Mouse (Mus musculus) embryonic fibroblast, embryonic 13.5 days (primary cell): ENCODE measurements around the gene Aplp2. TPM values are rescaled to one million over a fixed set of nuclear protein-coding genes. Genes with fewer than 3 reads are reported as not detected.

Experiments used
- H3K27ac ChIP-seq: 2 replicates; pipeline ENCODE4 v1.5.1; 2012; ENCODE audit warnings: low read length, control low read depth, inconsistent platforms; ENCODE audit not compliant: insufficient read depth
- H3K4me1 ChIP-seq: 2 replicates; pipeline ENCODE4 v1.6.1; 2011; ENCODE audit warnings: low read length; ENCODE audit not compliant: control insufficient read depth, insufficient read depth
- H3K4me3 ChIP-seq: 2 replicates; pipeline ENCODE4 v1.5.1; 2011; ENCODE audit warnings: mild to moderate bottlenecking, control low read depth, low read length; ENCODE audit not compliant: insufficient read depth
- CTCF ChIP-seq: IDR thresholded peaks from 2 replicates; pipeline ENCODE4 v1.5.1; 2011; ENCODE audit warnings: mild to moderate bottlenecking, control low read depth, low read length, moderate library complexity, borderline replicate concordance; ENCODE audit not compliant: insufficient read depth
- POLR2A ChIP-seq: IDR thresholded peaks from 2 replicates; pipeline ENCODE4 v1.6.1; 2011; ENCODE audit warnings: low read depth, mild to moderate bottlenecking, control low read depth, low read length, moderate library complexity
- polyA plus RNA-seq: library from polyadenylated mRNA; stranded (reverse); fragments of >200 nt; gene quantifications from 2 replicates; pipeline ENCODE4 v1.2.4, GENCODE M21; 2011; ENCODE audit warnings: low read depth; ENCODE audit not compliant: missing spikeins, insufficient read length

The Aplp2 gene
- polyA plus RNA-seq, 1 experiment = 305 TPM

- TF ChIP-seq POLR2A (no peak), CTCF (no peak)
- no peak overlapping the region for H3K4me3 ChIP-seq
- no peaks in the 10 kb centered on the region for H3K4me1 ChIP-seq
- no peak overlapping the region for H3K27ac ChIP-seq
Measured at GRCm38 (mm10) chr9:31117488-31117887, 94.1 kb downstream of the Aplp2 start.

GRCm38 (mm10) chr9:31117088-31117487 lies 94.5 kb downstream of the Aplp2 start:
- no peak for TF ChIP-seq POLR2A
- TF ChIP-seq CTCF = no peak
- Histone ChIP-seq H3K4me1 (no peaks in the 10 kb centered on the region), H3K4me3 (no peak overlapping the region), H3K27ac (no peak overlapping the region)

DNA sequence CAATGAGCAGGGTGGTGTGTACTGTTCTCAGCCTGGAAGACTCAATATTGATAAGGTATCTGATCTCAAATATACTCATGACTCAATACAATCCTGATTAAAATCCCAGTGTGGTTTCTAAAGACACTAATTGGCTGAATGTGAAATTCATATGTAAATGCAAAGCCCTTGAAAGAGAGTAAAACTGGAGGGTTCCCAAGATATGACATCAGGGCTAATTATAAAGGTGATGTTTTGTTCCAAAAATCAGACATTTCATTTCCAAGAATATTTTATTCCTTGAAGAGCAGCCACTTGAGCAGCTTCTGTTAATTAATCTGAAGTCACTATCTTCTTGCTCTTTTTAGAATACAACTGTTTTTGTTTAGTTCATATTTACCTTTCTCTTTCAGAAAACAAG lies 96.0 kb downstream of the Aplp2 start:
- H3K27ac ChIP-seq = no peak overlapping the region
- TF ChIP-seq POLR2A (no peak), CTCF (no peak)
- H3K4me1 ChIP-seq = no peaks in the 10 kb centered on the region
- H3K4me3 ChIP-seq = no peak overlapping the region

DNA sequence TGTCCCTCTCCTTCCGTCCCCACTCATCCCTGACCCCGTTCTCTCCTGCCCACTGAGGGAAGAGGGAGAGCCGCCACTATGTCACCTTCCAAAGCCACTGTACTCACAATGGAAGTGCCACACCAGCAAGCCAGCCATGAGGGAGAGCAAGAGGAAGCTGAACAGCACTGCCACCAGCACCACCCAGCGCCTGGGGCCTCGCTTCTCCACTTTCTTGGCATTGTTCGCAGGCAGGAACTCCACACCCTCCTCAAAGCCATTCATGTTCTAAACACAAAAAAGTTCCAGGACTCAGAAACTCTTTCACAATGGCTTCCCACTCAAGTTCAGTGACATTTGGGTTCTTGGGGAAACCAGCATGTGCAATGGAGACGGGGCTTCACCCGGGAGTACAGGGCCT lies 103.2 kb downstream of the Aplp2 start:
- Histone ChIP-seq H3K4me1 (no peaks in the 10 kb centered on the region), H3K4me3 (no peak overlapping the region), H3K27ac (no peak overlapping the region)
- TF ChIP-seq CTCF = no peak
- TF ChIP-seq POLR2A = no peak

Other genes starting within 250 kb of the Aplp2 start
- 16.7 and 21.1 TPM in 2 replicates for gene Zbtb44, start 181.2 kb downstream of the Aplp2 start, polyA plus RNA-seq
- gene St14, start 80.0 kb downstream of the Aplp2 start, polyA plus RNA-seq = 1.1 and 1.2 TPM in 2 replicates
- gene Prdm10, start 68.7 kb upstream of the Aplp2 start, polyA plus RNA-seq = 6.4 and 8.2 TPM in 2 replicates
- gene Nfrkb, start 174.4 kb upstream of the Aplp2 start, polyA plus RNA-seq = 14.0 and 16.1 TPM in 2 replicates